Mouse (Mus musculus) right cerebral cortex, postnatal 36 days (tissue): ENCODE data around the gene Cavin1.

Experiments
- DNase-seq, 2 experiments: peaks; one replicate each; pipeline ENCODE4 v3.0.0; 2022; ENCODE audit warnings: low spot score in 2 of 2, mixed read lengths in 1 of 2

The Cavin1 gene

DNA sequence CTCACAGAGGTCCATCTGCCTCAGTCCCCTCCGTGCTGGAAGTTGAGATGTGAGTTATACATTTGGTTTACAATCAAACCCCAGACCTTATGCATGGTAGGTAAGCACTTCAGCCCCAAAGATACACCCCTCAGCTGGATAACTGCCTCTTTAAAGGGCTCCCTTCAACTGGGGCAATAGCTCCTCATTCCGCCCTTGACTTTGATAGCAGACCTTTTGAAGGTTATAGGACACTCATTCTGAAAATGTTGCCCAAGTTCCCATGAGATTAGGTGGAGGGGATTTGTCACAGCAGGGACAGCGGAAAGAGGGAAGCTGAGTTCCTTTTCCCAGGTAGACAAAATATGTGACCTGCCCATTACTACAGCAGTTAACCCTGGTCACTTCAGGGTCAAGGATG is 10.5 kb upstream of the Cavin1 start:
- DNase-seq, result no peak

DNA sequence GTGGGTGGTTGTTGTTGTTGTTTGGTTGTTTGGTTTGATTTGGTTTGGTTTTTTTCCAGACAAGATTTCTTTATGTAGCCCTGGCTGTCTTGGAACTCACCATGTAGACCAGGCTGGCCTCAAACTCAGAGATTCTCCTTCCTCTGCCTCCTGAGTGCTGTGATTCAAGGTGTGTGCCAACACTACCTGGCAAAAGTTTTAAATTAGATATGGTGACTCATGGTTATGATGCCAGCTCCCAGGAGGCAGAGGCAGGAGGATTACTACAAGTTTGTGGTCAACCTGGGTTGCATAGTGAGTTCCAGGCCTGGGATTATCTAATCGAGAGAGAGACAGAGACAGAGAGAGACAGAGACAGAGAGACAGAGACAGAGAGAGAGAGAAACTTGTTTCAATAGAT is 9.8 kb upstream of the Cavin1 start:
- no peak for DNase-seq

DNA sequence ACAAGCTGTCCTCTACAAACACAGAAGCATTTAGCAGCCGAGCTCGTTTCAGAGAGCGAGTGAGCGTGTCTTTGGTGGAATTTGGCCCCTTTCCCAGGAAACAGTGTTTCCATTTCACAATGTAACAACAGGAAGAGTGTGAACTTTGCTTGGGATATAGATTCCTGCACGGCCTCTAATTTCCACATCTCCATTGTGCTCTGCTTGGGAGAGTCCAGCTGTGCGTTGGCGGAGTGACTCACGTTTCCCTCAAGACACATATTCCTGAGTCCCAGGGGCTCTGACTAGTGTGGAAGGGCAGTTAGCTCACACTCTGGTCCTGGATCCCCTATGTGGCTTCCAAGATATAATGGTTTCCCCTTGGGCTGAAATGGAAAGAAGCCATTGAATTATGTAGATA is 9.2 kb upstream of the Cavin1 start:
- DNase-seq, result no peak

DNA sequence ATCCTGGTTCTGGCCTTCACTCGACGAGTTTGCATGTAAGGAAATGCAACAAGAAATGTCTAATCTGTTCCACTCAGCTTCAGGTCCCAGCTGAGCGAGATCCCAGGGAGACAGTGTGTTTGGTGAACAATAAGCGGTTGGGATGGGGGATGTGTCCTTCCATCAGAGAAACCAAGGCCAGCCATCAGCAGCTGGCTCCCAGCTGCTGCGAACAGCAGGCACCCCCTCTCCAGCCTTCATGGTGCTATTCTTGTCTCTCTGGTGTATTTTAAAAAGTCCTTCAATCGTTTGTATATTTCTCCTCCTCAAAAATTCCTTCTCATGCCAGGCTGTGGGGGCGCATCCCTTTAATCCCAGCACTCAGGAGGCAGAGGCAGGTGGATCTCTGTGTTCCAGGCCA is 4.6 kb upstream of the Cavin1 start:
- DNase-seq, result no peak

DNA sequence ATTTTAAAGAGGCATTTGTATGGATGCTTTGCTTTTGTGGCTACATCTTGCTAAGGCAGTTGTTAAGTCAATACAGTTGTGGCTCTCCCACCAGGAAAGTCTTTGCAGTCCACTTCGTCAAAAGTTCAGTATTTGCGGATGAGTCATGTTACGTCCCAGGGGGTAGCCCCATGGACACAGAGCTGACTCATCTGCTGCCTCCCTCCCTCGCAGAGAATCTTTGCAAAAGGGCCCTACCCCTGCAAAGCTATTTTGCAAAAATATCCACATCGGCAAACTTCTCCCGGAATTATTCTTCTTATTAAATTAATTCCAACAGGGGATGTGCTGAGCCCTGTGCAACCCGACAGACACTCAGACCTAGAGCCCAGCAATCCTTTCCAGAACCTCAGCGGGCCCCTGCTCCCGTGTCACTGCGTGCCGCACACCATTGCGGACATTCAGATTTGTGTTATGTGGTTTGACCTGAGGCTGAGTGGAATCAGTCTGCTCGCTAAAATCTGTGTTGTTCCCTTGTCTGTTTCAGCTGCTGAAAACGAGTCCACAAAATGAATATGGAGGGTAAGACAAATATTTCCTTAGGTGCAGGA is 3.8 kb upstream of the Cavin1 start:
- no peak for DNase-seq

DNA sequence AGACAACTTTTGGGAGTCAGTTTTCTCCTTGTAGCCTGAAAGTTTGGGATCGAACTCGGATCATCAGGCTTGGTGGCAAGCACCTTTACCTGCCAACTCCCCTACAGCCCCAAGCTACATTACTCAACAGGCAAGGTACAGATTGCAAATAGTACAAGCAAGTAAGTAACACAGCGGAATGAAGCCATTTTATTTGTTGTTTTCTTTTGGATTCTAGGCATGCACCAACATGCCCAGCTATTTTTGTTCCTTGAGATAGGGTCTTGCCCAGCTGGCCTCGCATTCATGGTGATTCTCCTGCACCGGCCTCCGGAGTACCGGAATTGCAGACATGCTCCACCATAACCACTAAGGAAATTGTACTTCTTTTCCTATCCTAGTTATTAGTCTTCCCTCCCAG is 2.6 kb upstream of the Cavin1 start:
- DNase-seq, result no peak

DNA sequence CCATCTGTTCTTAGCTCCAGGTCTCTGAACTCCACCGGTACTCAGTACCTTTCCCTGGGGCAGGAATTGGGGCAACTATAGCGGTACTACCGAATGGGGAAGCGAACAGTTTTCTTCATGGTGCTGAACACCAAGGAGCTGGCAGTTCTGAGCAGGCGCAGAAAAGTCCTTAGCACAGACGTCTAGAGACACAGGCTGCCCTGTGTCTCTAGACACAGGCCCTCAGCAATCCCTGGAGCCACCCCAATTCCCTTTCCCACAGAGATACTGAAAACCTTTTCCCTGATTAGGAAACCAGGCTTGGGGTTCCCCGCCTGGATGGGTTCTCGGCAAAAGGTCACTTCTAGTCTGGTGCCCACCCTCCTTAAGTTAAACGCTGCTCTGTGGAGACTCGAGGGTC is 768 bp upstream of the Cavin1 start:
- no peak for DNase-seq

DNA sequence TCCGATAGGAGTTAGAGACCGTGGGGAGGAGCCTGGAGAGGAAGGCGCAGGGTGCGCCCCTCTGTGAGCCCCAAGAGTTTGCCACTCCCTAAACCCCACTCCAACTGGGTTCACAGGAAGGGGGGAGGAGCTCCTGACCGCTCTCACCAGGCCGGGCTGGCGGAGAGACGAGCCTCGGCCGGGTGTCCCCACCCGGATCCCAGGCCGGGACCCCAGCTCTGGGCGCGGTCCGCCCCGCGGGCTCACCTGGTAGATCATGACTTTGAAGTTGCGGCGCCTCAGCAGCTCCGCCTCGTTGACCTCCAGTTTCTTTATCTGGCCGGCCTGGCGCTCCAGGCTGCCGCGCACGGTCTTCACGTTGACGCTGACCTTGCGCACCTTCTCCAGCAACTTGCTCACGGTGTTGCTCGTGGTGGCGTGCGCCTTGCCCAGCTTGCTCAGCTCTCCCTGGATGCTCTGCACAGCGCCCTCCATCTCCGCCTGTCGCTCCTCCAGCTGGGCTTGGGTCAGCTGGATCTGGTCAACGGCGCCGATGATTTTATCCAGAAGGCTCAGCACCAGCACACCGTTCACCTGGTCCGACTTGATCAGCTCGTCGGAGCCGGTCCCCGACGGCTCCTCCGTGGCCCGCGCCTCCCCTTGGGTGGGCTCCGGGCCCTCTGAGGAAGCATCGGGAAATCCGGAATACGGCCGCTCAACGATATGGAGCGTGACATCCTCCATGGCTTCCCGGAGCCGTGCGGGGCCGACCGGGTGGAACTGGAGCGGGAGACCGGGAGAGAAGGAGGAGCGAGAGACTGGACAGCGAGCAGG is 737 bp downstream of the Cavin1 start:
- DNase-seq, result no peak

DNA sequence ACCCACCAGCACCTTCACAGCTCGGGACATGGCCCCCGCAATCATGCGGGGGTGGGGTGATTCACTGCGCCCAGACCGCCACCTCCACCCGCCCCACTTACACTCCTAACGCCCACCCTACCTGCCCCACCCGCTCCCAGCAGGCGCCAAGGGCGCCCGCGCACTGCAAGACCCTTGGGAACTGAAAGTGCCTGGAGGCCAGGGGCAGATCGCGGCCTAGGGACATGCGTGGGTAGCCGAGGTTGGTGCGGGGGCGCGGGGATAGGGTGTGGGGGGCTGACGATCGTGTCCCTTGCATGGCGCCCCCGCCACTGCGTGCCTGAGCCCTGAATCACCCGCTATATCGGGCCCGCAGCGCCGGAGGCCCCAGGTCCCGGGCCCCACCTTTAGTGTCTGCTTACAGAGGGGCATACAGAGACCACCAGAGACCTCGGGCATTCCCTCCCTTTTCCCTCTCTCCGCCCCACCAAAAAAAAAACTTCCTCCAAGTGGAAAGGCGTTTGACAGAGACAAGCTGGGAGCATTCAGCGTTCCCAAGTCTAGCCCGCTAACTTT is 1.4 kb downstream of the Cavin1 start:
- no peak for DNase-seq

DNA sequence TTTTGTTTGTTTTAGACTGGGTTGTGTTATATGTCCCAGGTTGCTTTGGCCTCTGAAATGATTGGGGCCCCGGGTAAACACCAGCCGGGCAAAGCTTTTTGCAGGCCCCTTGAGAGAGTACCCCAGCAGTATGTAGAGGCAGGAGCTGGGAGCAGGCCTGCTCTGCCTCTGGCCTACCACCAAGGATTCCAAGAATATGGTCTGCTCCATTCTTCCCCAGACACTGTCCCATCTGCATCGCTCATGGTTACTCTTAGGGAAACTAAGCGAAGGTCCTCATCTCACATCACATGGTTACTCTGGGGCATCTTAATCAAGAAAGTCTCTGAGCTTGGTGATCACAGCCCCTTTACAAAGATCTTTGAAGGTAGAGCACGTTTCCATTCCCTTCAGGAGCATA is 2.2 kb downstream of the Cavin1 start:
- DNase-seq, result no peak

DNA sequence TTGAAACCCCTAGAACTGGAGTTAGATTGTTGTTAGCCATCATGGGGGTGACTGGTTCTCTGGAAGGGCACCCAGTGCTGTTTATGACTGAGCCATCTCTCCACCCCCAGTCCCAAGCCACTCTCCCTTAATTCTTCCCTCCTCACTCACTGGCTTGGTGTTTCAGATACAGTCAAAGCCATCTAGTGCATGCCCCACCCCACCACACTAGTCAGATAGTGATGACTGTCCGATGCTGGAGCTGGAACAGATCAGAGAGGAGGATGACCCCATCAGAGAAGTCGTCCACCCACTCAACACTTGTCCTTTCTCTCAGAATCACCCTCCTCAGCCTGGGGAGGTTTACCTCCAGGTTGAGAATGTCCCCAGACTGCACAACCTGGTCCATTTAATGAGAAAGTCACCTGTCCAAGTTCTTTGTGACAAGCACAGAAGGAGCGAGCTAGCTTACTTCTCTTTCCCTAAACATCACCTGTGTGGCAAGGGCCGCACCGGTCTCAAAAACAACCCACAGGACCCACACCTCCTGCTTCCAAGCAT is 2.7 kb downstream of the Cavin1 start:
- DNase-seq, result no peak

DNA sequence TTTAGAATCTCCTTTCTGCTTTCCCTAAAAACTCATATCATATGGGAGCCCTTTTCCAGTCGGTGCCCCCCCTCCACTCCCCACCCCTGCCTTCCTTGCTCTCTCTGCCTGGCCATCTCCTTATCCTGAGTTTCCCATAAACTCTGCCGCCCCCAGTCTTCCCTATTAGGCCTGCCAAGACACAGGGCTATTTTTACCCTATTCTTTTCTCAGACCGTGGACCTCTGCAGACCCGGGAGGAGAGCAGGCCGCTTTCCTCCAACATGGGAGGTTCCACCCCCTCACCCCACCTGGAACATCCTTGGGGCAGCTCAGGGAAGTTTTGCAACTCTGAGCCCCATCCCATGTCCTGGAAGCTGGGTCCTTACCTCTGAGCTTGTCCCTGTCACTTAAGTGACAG is 3.3 kb downstream of the Cavin1 start:
- DNase-seq, result no peak

DNA sequence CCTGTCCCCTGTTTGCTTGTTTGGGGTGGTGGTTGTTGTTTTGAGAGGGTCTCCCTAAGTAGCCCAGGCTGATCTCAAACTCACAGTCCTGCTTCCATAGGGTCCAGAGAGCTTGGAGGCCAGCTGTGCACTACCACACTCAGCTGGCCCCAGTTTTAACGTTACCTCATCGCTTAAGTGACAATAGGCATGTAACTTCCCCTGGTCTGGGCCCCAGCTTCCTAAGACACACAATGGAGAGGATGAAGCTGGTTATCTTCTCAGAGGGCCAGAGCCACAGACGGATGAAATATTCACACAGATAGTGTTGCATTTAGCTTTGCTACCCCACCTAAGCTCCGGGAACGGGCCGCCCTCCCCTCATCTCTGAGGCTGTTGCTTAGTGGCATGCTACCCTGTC is 4.9 kb downstream of the Cavin1 start:
- no peak for DNase-seq

DNA sequence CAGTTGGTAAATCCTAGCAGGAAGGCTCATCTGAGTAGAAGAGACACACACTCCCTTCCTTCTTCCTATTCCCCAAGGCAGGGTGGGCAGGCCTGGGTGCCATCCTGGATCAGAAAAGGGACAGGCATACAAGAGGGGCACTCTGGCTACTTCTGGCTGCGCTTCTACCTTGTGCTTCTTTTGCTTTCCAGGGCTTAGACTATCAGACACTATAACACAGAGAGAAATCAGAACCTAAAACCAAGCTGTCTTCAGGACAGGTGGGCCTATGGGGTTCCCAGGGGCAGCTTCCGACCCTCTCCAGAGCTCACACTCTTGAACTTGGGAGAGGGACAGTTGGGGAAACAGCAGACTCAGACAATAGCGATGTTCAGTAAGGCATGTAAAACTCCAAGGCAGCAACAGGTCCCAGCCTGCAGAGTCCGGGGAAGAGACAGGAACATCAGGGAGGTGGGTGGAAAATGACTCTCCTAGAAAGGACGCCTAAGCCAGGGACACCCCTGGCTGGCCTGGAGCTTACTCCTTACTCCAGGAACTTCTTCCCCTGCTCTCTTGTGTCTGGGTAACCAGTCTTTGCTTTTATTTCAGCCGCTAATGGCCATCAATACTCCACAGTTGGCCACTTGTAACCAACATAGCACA is 5.7 kb downstream of the Cavin1 start:
- no peak for DNase-seq

DNA sequence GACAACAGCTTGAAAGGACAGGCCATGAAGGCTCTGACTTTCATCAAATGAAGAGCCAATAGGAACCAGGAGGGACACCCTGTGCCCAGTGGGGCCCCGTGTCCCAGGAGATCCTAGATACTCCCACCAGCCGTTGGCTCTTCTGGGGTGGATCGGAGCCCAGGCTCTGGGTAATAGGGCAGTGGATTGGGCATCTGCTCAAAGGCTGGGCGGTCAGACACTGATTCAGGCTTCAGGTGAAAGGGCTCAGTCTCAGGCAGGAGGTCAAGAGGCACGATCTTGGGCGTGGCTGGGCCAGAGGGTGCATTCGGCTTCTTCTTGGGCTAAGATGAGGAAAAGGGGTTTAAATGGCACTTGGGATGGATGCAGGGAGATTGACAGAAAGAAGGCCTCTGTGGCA is 6.5 kb downstream of the Cavin1 start:
- DNase-seq, result no peak

DNA sequence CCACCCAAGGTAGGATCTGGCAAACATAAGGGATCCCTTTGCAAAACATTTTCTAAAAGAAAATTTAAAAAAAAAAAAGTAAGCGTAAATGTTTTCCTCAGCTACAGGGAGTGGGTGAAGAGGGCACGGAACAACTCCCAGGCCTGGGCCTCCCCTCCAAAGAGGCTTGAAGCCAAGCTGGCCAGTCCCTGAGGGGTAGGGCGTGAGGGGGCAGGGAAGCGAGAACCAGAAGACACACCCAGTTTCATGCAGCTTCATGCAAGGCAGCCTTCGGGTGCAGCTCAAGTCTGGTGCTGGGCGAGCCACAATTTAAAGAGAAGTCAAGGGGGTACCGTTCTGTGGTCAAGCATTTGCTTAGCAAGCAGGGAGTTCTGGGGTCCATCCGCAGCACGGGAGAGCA is 7.0 kb downstream of the Cavin1 start:
- no peak for DNase-seq

DNA sequence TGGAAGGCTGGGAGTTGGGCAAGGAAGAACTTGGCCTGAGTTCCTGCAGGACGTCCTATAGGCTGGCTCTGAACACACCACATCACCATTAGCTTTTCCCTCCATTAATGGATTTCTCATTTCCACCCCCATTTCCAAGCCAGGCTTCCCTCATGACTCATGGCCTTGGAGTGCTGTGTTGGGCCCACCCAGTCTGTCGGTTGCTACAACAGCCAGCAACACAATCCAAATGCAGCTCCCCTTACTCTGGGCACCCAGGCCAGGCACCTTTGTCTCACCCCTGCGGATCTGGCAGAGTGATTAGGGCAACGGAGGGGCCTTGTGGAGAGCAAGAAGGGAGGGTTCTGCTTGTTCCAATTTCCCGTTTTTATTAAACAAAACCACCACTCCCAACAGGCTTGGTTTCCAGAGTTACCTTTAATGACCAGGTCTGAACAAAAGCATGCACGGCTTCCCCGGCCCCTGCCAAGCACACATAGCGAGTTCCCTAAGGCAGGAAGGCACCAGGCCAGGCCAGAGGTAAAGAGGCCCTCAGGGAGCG is 8.2 kb downstream of the Cavin1 start:
- no peak for DNase-seq

DNA sequence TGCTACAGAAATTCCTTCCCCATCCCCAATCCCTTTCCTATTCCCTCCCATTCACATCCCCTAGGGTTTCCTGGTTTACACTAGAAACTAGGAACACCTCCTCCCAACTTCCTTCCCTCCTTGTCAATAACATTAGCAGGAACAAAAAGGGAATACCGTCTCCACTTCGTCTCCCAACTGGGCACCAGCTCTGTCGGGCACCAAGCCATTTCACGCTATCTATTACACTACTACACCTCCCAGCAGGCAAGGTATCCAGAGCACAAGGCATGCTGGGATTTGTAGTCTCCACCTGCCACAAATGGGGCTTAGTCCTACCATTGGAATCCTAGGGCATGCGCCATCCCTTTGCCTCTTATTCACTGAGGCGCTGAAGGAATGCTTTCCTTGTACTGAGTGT is 10.1 kb downstream of the Cavin1 start:
- no peak for DNase-seq

DNA sequence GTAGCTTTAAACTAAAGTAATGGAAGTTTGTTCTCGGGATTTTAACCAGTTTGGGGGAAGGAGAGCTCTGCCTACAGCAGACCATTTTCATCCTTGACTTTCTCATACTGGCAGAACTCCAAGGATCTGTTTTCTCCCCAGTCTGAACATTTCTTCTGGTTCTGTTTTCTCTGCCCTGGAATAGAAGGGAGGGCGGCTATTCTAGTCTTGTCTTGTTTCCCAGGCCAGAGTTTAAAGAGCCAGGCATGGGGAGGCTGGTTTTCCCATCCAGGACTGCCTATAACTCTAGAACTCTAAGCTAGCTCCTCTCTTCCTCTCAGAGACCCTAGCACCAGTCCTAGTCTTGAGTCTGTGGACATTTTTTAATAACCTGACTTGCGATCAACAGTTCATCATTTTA is 10.9 kb downstream of the Cavin1 start:
- no peak for DNase-seq

DNA sequence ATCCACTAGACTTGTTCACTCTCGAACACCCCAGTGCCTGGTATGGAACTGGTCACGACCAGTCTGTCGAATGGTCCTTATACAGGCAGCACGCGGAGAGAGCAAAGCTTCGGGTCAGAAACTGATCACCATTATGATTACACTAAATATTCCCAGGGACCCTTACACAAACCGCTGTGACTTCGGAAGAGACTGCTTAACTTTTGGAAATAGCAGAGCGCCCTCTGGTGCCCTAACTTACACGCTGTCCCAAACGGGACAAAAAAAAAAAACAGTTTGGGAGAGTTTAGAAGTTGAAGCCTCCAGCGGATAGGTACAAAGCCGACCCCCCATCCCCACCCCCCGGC is 11.2 kb downstream of the Cavin1 start:
- no peak for DNase-seq

DNA sequence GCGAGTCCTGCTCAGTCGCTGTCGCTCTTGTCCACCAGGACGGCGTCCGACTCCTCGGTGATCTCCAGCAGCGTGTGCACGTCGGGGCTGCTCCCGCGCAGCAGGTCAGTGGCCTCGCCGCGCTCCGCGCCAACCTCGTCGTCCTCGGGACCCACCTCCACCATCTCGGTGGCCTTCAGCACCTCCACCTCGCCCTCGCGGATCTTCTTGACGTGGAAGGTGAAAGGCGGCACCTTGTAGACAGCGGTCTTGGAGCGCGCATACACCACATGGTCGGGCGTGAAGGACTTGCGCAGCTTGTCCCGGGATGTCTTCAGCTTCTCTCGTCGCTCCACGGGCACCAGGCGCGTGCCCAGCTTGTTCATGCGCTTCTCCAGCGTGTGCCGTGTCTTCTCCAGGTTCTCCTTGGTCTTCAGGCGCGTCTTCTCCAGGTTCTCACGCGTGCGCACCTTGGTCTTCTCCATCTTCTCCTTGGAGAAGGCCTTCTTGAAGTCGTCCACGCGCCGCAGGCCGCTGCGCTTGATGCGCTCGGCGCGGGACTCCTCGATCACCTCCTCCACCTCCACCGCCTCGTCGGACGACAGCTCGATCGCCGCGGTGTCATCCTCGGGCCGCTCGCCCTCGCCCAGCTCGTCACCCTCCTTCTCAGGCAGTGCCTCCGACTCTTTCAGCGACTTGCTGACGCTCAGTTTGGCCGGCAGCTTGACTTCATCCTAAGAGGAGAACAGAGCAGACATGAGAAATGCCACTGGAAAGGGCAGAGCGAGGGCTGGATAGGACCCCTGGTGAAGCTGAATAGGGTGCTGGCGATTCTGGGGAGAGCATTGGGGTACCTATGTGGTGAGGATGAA is 11.8 kb downstream of the Cavin1 start:
- no peak for DNase-seq
